Mouse (Mus musculus) monocyte, adult 2 months (primary cell): ENCODE results near the gene Poln.

Experiments
- DNase-seq, 2 experiments: peaks; one replicate each; pipeline ENCODE4 v3.0.0; 2022; ENCODE audit warnings: low spot score in 2 of 2, low read depth in 1 of 2

Poln gene

GRCm38 (mm10) chr5:34168950-34169891 is at the start of gene Poln, which contains the start of gene Haus3:
Gene Poln (minus strand): TSS chr5:34169448.
Gene Haus3 (minus strand): TSS chr5:34169527.
- DNase-seq, result peak; percentile 92 to 93

DNA sequence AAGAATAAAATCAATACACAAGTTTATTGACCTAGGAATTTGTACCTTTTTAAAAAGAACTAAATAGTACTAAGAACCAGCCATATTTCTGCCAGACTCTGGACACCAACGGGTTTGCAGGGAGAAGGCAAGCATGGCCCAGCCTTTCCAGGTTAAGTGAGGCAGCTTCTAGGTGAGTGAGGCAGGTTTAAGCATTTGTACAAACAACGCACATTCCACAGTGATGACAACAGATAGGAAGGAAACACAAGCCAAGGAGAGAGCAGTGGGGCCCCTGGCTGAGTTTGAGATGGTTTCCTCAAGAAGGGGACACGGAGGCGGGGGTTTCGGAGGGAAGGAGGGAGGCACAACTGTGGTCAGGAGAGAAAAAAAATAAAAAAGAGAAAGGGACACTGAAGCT is 49.4 kb upstream of the Poln start:
- no peak for DNase-seq

- DNase-seq, result no peak
Measured at GRCm38 (mm10) chr5:34217756-34218155, 48.5 kb upstream of the Poln start.

- DNase-seq, result no peak
Measured at GRCm38 (mm10) chr5:34216025-34216424, 46.8 kb upstream of the Poln start.

- no peak for DNase-seq
Measured at GRCm38 (mm10) chr5:34213659-34214058, 44.4 kb upstream of the Poln start.

- DNase-seq, result peak in 1 of 2 experiments; percentile 47
Measured at GRCm38 (mm10) chr5:34210279-34210678, 41.0 kb upstream of the Poln start.

GRCm38 (mm10) chr5:34207503-34207902 is 38.3 kb upstream of the Poln start:
- no peak for DNase-seq

GRCm38 (mm10) chr5:34205788-34206187 is 36.5 kb upstream of the Poln start:
- no peak for DNase-seq

GRCm38 (mm10) chr5:34204911-34205310 is 35.7 kb upstream of the Poln start:
- no peak for DNase-seq

DNA sequence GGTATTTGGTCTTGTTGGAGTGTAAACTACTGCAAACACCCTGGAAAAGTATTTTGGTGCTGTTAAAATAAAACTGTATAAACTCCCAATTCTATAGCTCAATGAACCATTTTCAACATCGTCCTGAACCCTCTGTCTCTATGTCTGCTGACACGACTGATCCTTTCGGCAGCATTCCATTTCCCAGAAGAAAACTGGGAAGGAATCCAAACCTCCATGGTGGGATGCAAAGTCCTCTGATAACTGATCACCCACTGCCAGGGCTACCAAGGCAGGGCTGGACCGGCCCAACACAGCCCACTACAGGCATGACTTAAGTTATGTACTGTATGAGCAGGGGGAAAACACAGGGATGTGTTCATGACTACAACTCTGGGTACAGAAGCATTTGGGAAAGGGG is 32.8 kb upstream of the Poln start:
- no peak for DNase-seq

GRCm38 (mm10) chr5:34201396-34201795 is 32.1 kb upstream of the Poln start:
- no peak for DNase-seq

- no peak for DNase-seq
Measured at GRCm38 (mm10) chr5:34198615-34199014, 29.4 kb upstream of the Poln start.

- DNase-seq, result no peak
Measured at GRCm38 (mm10) chr5:34197243-34197642, 28.0 kb upstream of the Poln start.

GRCm38 (mm10) chr5:34196423-34196822 is 27.2 kb upstream of the Poln start:
- DNase-seq, result no peak

- no peak for DNase-seq
Measured at GRCm38 (mm10) chr5:34195786-34196185, 26.5 kb upstream of the Poln start.

GRCm38 (mm10) chr5:34194975-34195662 is 25.9 kb upstream of the Poln start:
- DNase-seq, result no peak

GRCm38 (mm10) chr5:34194426-34194825 is 25.2 kb upstream of the Poln start:
- no peak for DNase-seq

GRCm38 (mm10) chr5:34191843-34192242 is 22.6 kb upstream of the Poln start:
- no peak for DNase-seq

DNA sequence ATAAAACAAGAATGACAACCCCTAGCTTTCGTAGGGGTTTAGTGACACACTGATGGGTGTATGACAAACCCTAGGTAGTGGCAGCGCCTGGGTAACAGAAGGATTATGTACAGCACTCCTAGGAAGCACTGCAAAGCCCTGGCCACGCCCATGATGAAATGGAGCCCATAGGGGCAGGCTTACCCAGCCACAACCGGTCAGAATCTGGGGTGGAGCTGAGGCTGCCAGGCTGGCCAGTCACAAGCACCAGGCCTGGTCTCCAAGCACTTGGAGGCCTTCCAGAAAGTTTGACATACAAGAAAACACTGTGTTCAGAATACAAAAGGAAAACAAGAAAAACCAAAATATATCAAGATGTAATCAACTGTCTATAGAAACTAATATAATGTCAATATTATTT is 21.8 kb upstream of the Poln start:
- DNase-seq, result no peak

DNA sequence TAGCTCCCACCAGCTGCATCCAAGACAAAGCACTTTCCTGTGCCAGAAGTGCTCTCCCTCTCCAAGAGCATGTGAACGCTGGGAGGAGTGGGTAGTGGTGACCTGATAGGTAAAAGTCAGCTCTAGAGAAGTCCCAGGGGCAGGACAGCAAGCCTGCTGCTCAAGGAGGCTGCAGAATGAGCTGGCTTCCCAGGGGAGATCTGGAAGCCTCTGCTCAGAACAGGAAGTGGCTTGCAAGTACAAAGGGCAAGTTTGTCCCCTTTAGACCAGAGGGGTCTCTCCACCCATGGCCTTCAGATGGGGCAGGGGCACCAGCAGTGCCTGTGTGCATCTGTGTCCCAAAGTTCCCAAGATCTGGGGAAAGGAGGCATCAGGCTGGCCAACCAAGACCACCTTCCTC is 20.3 kb upstream of the Poln start:
- DNase-seq, result no peak

GRCm38 (mm10) chr5:34188856-34189255 is 19.6 kb upstream of the Poln start:
- DNase-seq, result no peak
